Mouse (Mus musculus) olfactory bulb, adult 2 months (tissue): ENCODE data around the gene Ulk2.

Source experiments
- CTCF ChIP-seq: fragments of 200-500 bp; IDR thresholded peaks from 2 replicates; pipeline ENCODE4 v1.5.1; 2012; ENCODE audit warnings: low read depth, mild to moderate bottlenecking, low read length, moderate library complexity; ENCODE audit not compliant: insufficient read depth
- POLR2A ChIP-seq: fragments of 200-500 bp; IDR thresholded peaks from 2 replicates; pipeline ENCODE4 v1.6.1; 2012; ENCODE audit warnings: mild to moderate bottlenecking, low read depth, low read length, moderate library complexity; ENCODE audit not compliant: insufficient read depth

- no peak for TF ChIP-seq POLR2A
- no peak for TF ChIP-seq CTCF
Observed at GRCm38 (mm10) chr11:61871881-61872280, 17.0 kb upstream of the Ulk2 start.
